Mouse (Mus musculus) hindbrain, postnatal 0 days (tissue): ENCODE data around the gene Pitx3. TPM values are rescaled to one million over a fixed set of nuclear protein-coding genes. Genes with fewer than 3 reads are reported as not detected.

Source experiments
- ATAC-seq: fragments of 200-750 bp; cut with Nextera tagmentation; 2 replicates; pipeline ENCODE4 v1.8.0; 2017; ENCODE audit warnings: mild to moderate bottlenecking, moderate TSS enrichment, moderate library complexity
- DNase-seq: peaks from one replicate; pipeline ENCODE4 v3.0.0-alpha.2; 2015; ENCODE audit warnings: low spot score
- H3K27ac ChIP-seq: fragments of 300-500 bp; sonication (generic); 2 replicates; pipeline ENCODE4 v1.5.1; 2014; ENCODE audit warnings: mild to moderate bottlenecking
- H3K27me3 ChIP-seq: fragments of 300-500 bp; sonication (generic); 2 replicates; pipeline ENCODE4 v1.6.1; 2014; ENCODE audit warnings: low read length, mixed read lengths; ENCODE audit not compliant: insufficient read depth
- H3K36me3 ChIP-seq: fragments of 300-500 bp; sonication (generic); 2 replicates; pipeline ENCODE4 v1.6.1; 2014; ENCODE audit warnings: low read length, mixed read lengths; ENCODE audit not compliant: insufficient read depth
- H3K4me1 ChIP-seq: fragments of 300-500 bp; sonication (generic); 2 replicates; pipeline ENCODE4 v1.6.1; 2014; ENCODE audit warnings: antibody characterized with exemption, low read length, mixed read lengths; ENCODE audit not compliant: insufficient read depth
- H3K4me2 ChIP-seq: fragments of 300-500 bp; sonication (generic); 2 replicates; pipeline ENCODE4 v1.6.1; 2014; ENCODE audit warnings: low read depth, mild to moderate bottlenecking, low read length, moderate library complexity, mixed read lengths
- H3K4me3 ChIP-seq: fragments of 300-500 bp; sonication (generic); 2 replicates; pipeline ENCODE4 v1.5.1; 2014; ENCODE audit warnings: low read length
- H3K9ac ChIP-seq: fragments of 300-500 bp; sonication (generic); replicated peaks from 2 replicates; pipeline ENCODE4 v1.6.1; 2014; ENCODE audit warnings: mild to moderate bottlenecking, low read length, moderate library complexity, mixed read lengths
- H3K9me3 ChIP-seq: fragments of 300-500 bp; sonication (generic); 2 replicates; pipeline ENCODE4 v1.6.1; 2016; ENCODE audit warnings: low read length, mixed read lengths
- CTCF ChIP-seq: IDR thresholded peaks from 2 replicates; pipeline ENCODE4 v1.5.1; 2016; ENCODE audit warnings: antibody characterized with exemption, control low read depth, low read depth
- WGBS: fragments of 180-500 bp; shearing (Covaris S2); extraction: QIAGEN DNeasy Blood & Tissue Kit; methylation state at CpG from one replicate; pipeline ENCODE4 v1.1.7; 2014; 5-methylcytosine and 5-hydroxymethylcytosine counted together
- polyA plus RNA-seq: library from polyadenylated mRNA; unstranded; fragments of >200 nt; fragmentation: Nextera tagmentation; extraction: Ambion mirVana; gene quantifications from 2 replicates; pipeline ENCODE4 v1.2.1, GENCODE M21; 2015
- total RNA-seq: library from RNA; depleted of rRNA; stranded (reverse); fragments of >200 nt; gene quantifications from 2 replicates; pipeline ENCODE4 v1.2.3, GENCODE M21; 2014; rRNA removed

Pitx3 gene
- total and polyA plus RNA-seq, 2 experiments from 2014 or later = 0.21 TPM; not detected in 1

DNA sequence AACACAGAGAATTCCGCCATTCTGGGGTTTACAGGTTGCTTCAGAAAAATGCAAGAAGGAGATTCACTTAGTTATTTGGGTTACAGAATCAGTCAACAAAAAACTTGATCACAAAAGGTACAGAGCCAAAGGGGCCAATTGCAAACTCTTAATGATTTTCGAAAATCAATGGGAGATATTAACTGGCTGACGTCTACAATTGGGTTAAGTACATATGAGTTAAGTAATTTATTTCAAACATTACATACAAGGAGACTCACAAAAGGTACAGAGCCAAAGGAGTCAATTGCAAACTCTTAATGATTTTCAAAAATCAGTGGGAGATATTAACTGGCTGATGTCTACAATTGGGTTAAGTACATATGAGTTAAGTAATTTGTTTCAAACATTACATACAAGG lies 48.6 kb downstream of the Pitx3 start:
- no peak overlapping the region for H3K4me2 ChIP-seq
- ATAC-seq (no peak), DNase-seq (no peak)
- no peak overlapping the region for H3K27ac ChIP-seq
- H3K27me3 ChIP-seq = no peaks in the 10 kb centered on the region
- no peak for TF ChIP-seq CTCF
- no peak overlapping the region for H3K9ac ChIP-seq
- no peaks in the 10 kb centered on the region for H3K36me3 ChIP-seq
- no peak overlapping the region for H3K4me3 ChIP-seq
- 95% methylated on average over 3 of the region's 3 CpGs for WGBS
- H3K9me3 ChIP-seq = 0 out of 2 replicates have a peak, but pooled peaks cover 2% of the 10 kb centered on the region
- H3K4me1 ChIP-seq = no peaks in the 10 kb centered on the region

DNA sequence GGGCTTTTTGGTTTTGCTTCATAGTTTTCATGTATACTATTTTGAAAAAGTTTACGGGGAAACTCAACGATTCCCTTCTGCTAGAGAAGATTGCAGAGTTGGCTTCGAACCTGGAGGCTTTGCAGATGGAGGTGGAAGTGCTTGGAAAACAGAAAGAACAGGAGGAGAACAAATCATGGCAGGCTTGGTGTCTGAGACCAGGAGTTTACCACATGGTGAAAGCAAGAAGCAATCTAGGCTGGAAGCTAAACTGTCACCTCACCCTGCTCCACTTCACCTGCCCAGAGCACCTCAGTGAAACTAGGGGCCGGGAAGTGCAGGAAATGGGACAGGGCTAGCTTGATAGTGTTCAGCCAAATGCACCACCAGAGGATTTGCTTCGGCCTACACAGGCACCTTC lies 51.7 kb downstream of the Pitx3 start:
- Histone ChIP-seq H3K9me3 (0 out of 2 replicates have a peak, but pooled peaks cover 2% of the 10 kb centered on the region), H3K27me3 (no peaks in the 10 kb centered on the region), H3K4me1 (no peaks in the 10 kb centered on the region), H3K36me3 (no peaks in the 10 kb centered on the region), H3K4me2 (no peak overlapping the region), H3K27ac (no peak overlapping the region), H3K4me3 (no peak overlapping the region), H3K9ac (no peak overlapping the region)
- no peak for TF ChIP-seq CTCF
- DNase-seq (no peak), ATAC-seq (no peak)
- 90% methylated on average over 5 of the region's 5 CpGs for WGBS

DNA sequence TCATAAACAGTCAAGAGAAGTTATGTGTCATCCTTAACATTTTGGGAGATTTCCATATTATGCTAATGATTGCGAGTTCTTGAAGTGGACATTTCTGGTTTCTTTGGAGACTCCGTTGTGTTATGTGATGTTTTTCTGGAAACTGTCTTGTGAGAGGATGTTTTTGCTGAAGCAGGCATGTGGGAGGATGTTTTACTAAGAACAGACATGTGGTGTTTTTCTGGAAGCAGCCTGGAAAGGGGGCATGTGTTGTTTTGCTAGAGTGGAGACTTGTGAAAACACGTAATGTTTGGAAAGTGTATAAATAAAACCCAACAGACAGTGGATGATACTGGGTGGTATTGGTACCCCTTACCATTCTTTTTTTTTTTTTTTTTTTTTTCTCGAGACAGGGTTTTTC lies 52.8 kb downstream of the Pitx3 start:
- H3K27me3 ChIP-seq = no peaks in the 10 kb centered on the region
- H3K27ac ChIP-seq = no peak overlapping the region
- H3K4me3 ChIP-seq = no peak overlapping the region
- 87% methylated on average over 4 of the region's 4 CpGs for WGBS
- DNase-seq (no peak), ATAC-seq (no peak)
- H3K4me2 ChIP-seq = no peak overlapping the region
- H3K9me3 ChIP-seq = 0 out of 2 replicates have a peak, but pooled peaks cover 2% of the 10 kb centered on the region
- H3K4me1 ChIP-seq = no peaks in the 10 kb centered on the region
- TF ChIP-seq CTCF = no peak
- no peak overlapping the region for H3K9ac ChIP-seq
- H3K36me3 ChIP-seq = no peaks in the 10 kb centered on the region

DNA sequence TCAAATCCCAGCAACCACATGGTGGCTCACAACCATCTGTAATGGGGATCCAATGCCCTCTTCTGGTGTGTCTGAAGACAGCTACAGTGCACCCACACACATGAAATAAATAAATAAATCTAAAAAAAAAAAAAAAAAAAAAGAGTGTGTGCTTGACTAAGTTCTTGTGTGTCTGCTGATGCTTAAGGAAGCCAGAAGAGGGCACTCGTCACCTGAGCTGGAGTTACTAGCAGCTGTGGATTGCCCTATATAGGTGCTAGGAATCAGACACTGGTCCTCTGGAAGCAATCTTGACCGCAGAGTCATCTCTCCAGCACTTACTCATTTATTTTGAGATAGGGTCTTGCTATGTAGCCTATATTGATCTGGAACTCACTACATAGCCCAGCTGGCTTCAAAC lies 54.0 kb downstream of the Pitx3 start:
- WGBS = 98% methylated on average over 2 of the region's 2 CpGs
- H3K27ac ChIP-seq = no peak overlapping the region

DNA sequence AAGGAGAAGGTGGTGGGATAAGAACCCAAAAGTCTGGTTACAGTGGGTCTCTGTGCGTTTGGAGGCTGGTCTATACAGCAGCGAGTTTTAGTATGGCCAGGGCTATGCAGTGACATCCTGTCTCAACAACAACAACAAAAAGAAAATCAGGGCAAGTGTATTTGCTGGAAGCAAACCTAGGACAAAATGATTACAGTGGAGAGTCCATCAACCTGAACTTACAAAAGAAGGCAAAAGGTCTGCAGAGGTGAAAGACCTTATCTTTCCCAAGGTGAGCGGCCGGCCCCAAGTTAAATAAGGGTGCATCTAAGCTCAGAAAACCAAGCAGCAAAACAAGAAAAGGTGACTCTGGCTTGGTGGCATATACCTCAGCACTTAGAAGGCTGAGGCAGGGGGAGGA lies 56.5 kb downstream of the Pitx3 start:
- no peak for DNase-seq
- ATAC-seq = no peak
- H3K36me3 ChIP-seq = no peaks in the 10 kb centered on the region
- no peak overlapping the region for H3K4me3 ChIP-seq
- no peak overlapping the region for H3K27ac ChIP-seq
- no peak overlapping the region for H3K4me2 ChIP-seq
- no peaks in the 10 kb centered on the region for H3K4me1 ChIP-seq
- no peak overlapping the region for H3K9ac ChIP-seq
- H3K27me3 ChIP-seq = no peaks in the 10 kb centered on the region
- no peak for TF ChIP-seq CTCF
- WGBS = 91% methylated on average over 4 of the region's 4 CpGs
- H3K9me3 ChIP-seq = no peaks in the 10 kb centered on the region

More for the DNA sequence above, 54.0 kb downstream of the Pitx3 start:
- Histone ChIP-seq H3K4me1 (no peaks in the 10 kb centered on the region), H3K4me3 (no peak overlapping the region), H3K9ac (no peak overlapping the region), H3K4me2 (no peak overlapping the region), H3K27me3 (no peaks in the 10 kb centered on the region), H3K9me3 (no peaks in the 10 kb centered on the region), H3K36me3 (no peaks in the 10 kb centered on the region)
- ATAC-seq (no peak), DNase-seq (no peak)
- TF ChIP-seq CTCF = no peak

DNA sequence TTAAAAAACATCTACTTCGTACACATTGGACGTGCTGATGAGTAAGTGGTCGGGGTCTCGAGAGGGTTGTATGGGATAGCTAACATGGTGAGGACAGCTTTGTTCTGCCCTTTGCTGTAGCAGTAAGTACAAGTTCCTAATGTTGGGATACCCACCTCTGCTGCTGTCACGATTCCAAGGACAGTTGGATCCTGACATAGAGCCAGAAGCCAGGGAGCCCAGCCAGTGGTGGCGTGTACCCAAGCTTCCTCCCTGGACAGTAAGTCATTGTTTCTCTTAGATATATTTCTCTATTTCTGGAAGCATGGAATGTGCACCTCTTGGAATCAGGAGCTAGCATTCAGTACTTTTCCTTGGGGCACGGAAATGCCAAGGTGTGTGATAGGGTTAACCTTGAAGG lies 60.3 kb downstream of the Pitx3 start:
- 66% methylated on average over 7 of the region's 7 CpGs for WGBS
- H3K9me3 ChIP-seq = no peaks in the 10 kb centered on the region
- no peak overlapping the region for H3K27ac ChIP-seq
- no peaks in the 10 kb centered on the region for H3K27me3 ChIP-seq
- no peak overlapping the region for H3K4me2 ChIP-seq
- ATAC-seq = no peak
- peaks cover 20% of the 10 kb centered on the region for H3K36me3 ChIP-seq
- TF ChIP-seq CTCF = no peak
- H3K9ac ChIP-seq = no peak overlapping the region
- DNase-seq = peak; percentile 23
- no peaks in the 10 kb centered on the region for H3K4me1 ChIP-seq
- no peak overlapping the region for H3K4me3 ChIP-seq

DNA sequence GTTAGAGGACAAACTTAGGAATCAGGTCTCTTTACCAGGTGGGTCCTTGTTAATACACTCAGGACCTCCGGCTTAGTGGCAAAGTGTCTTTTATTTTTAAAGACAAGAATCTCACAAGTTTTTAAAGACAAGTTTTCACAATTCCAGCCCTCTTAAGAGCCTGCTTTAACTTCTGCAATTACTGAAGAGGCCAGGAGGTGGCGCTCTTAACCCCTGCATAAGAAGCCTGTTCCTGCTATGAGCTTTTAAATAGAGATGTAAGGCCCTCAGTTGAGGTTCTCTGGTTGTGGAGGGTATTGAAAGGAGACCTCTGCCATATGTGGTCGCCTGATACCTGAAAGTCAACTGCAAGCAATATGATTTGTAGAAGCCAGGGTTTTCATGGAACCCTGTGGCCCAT lies 61.8 kb downstream of the Pitx3 start:
- peak; percentile 79 for TF ChIP-seq CTCF
- 51% methylated on average over 3 of the region's 3 CpGs for WGBS
- H3K27ac ChIP-seq = no peak overlapping the region

More for the DNA sequence above, 61.8 kb downstream of the Pitx3 start:
- H3K27me3 ChIP-seq = no peaks in the 10 kb centered on the region
- H3K9me3 ChIP-seq = no peaks in the 10 kb centered on the region
- DNase-seq = peak; percentile 85
- no peak overlapping the region for H3K9ac ChIP-seq
- H3K4me2 ChIP-seq = no peak overlapping the region
- no peak for ATAC-seq
- no peak overlapping the region for H3K4me3 ChIP-seq
- H3K36me3 ChIP-seq = peaks cover 36% of the 10 kb centered on the region
- H3K4me1 ChIP-seq = no peaks in the 10 kb centered on the region

Other genes with a start within 250 kb of the Pitx3 start
- 17.5 and 19.1 TPM in 2 replicates for gene Armh3, start 149.8 kb downstream of the Pitx3 start, total RNA-seq
- 15.0 and 16.5 TPM in 2 replicates for gene Armh3, start 149.8 kb downstream of the Pitx3 start, polyA plus RNA-seq
- gene Hps6, start 144.8 kb downstream of the Pitx3 start, total RNA-seq = 10.6 and 13.1 TPM in 2 replicates
- gene Hps6, start 144.8 kb downstream of the Pitx3 start, polyA plus RNA-seq = 4.7 TPM in 2 replicates
- 9.3 and 25.0 TPM in 2 replicates for gene Pprc1, start 103.4 kb downstream of the Pitx3 start, total RNA-seq
- gene Pprc1, start 103.4 kb downstream of the Pitx3 start, polyA plus RNA-seq = 7.9 and 9.0 TPM in 2 replicates
- gene Ldb1, start 103.1 kb downstream of the Pitx3 start, total RNA-seq = 139 and 140 TPM in 2 replicates
- 76.8 and 83.0 TPM in 2 replicates for gene Ldb1, start 103.1 kb downstream of the Pitx3 start, polyA plus RNA-seq
- 24.1 and 26.9 TPM in 2 replicates for gene Nolc1, start 72.5 kb downstream of the Pitx3 start, total RNA-seq
- gene Nolc1, start 72.5 kb downstream of the Pitx3 start, polyA plus RNA-seq = 57.7 and 61.6 TPM in 2 replicates
- gene Elovl3, start 16.4 kb downstream of the Pitx3 start, total RNA-seq = not detected in 2 replicates
- gene Elovl3, start 16.4 kb downstream of the Pitx3 start, polyA plus RNA-seq = not detected in 2 replicates
- 56.4 and 63.7 TPM in 2 replicates for gene Gbf1, start 4.2 kb upstream of the Pitx3 start, total RNA-seq
- gene Gbf1, start 4.2 kb upstream of the Pitx3 start, polyA plus RNA-seq = 51.2 and 52.0 TPM in 2 replicates
- 3.5 and 4.7 TPM in 2 replicates for gene Nfkb2, start 156.0 kb upstream of the Pitx3 start, total RNA-seq
- gene Nfkb2, start 156.0 kb upstream of the Pitx3 start, polyA plus RNA-seq = 1.7 and 1.9 TPM in 2 replicates
- gene Psd, start 178.8 kb upstream of the Pitx3 start, total RNA-seq = 380 and 396 TPM in 2 replicates
- gene Psd, start 178.8 kb upstream of the Pitx3 start, polyA plus RNA-seq = 115 and 123 TPM in 2 replicates
- 69.1 and 71.4 TPM in 2 replicates for gene Fbxl15, start 179.9 kb upstream of the Pitx3 start, total RNA-seq
- 53.3 and 54.2 TPM in 2 replicates for gene Fbxl15, start 179.9 kb upstream of the Pitx3 start, polyA plus RNA-seq
- 125 and 134 TPM in 2 replicates for gene Cuedc2, start 190.4 kb upstream of the Pitx3 start, total RNA-seq
- 312 and 326 TPM in 2 replicates for gene Cuedc2, start 190.4 kb upstream of the Pitx3 start, polyA plus RNA-seq
- 7.5 and 12.3 TPM in 2 replicates for gene Mfsd13a, start 192.8 kb upstream of the Pitx3 start, total RNA-seq
- gene Mfsd13a, start 192.8 kb upstream of the Pitx3 start, polyA plus RNA-seq = 9.9 and 10.5 TPM in 2 replicates
- 0.89 and 3.3 TPM in 2 replicates for gene 2310034G01Rik, start 202.0 kb upstream of the Pitx3 start, total RNA-seq
- gene 2310034G01Rik, start 202.0 kb upstream of the Pitx3 start, polyA plus RNA-seq = 1.7 and 2.5 TPM in 2 replicates
- gene Actr1a, start 247.4 kb upstream of the Pitx3 start, total RNA-seq = 321 and 337 TPM in 2 replicates
- 278 and 295 TPM in 2 replicates for gene Actr1a, start 247.4 kb upstream of the Pitx3 start, polyA plus RNA-seq
- 21.4 and 21.9 TPM in 2 replicates for gene Sufu, start 248.6 kb upstream of the Pitx3 start, total RNA-seq
- 17.2 and 19.1 TPM in 2 replicates for gene Sufu, start 248.6 kb upstream of the Pitx3 start, polyA plus RNA-seq